Mouse (Mus musculus) retina, embryonic 14.5 days (tissue): ENCODE results near the gene Dct.

Source experiments
- DNase-seq: peaks from one replicate; pipeline ENCODE4 v3.0.0-alpha.2; 2015; ENCODE audit warnings: low spot score

Dct gene

GRCm38 (mm10) chr14:118042963-118043362, 9.1 kb downstream of the Dct start:
- peak; percentile 55 for DNase-seq

GRCm38 (mm10) chr14:118042066-118042762, 9.8 kb downstream of the Dct start:
- DNase-seq: peak; percentile 54

- no peak for DNase-seq
Measured at GRCm38 (mm10) chr14:118040550-118041250, 11.3 kb downstream of the Dct start.

GRCm38 (mm10) chr14:118039074-118039473, 13.0 kb downstream of the Dct start:
- no peak for DNase-seq

- DNase-seq: no peak
Measured at GRCm38 (mm10) chr14:118027564-118027963, 24.5 kb downstream of the Dct start.

GRCm38 (mm10) chr14:118021867-118022543, 30.0 kb downstream of the Dct start:
- DNase-seq: no peak

GRCm38 (mm10) chr14:118019314-118019713, 32.7 kb downstream of the Dct start:
- DNase-seq: no peak

- no peak for DNase-seq
Measured at GRCm38 (mm10) chr14:118013237-118013636, 38.8 kb downstream of the Dct start.

- DNase-seq: no peak
Measured at GRCm38 (mm10) chr14:118009541-118009940, 42.5 kb downstream of the Dct start.

GRCm38 (mm10) chr14:118005697-118006096, 46.3 kb downstream of the Dct start:
- peak; percentile 84 for DNase-seq

GRCm38 (mm10) chr14:118004434-118004833, 47.6 kb downstream of the Dct start:
- no peak for DNase-seq

- DNase-seq: no peak
Measured at GRCm38 (mm10) chr14:117993845-117994244, 58.2 kb downstream of the Dct start.

GRCm38 (mm10) chr14:117992600-117993256, 59.3 kb downstream of the Dct start:
- DNase-seq: no peak

GRCm38 (mm10) chr14:117990203-117990602, 61.8 kb downstream of the Dct start:
- no peak for DNase-seq

GRCm38 (mm10) chr14:117988444-117988843, 63.6 kb downstream of the Dct start:
- DNase-seq: no peak

- DNase-seq: no peak
Measured at GRCm38 (mm10) chr14:117981532-117981931, 70.5 kb downstream of the Dct start.

- DNase-seq: no peak
Measured at GRCm38 (mm10) chr14:117972576-117972975, 79.5 kb downstream of the Dct start.
